Mouse (Mus musculus) adrenal gland, postnatal 14 days (tissue): ENCODE measurements at regions not wholly inside any gene's neighbourhood (a gene's known extent, or its start where the extent isn't known, plus 50 kb on each side); places are given as distances from the start of the nearest gene placed in this dataset.

Experiments used
- DNase-seq: peaks from one replicate; pipeline ENCODE4 v3.0.0; 2021; ENCODE audit warnings: mixed read lengths

DNA sequence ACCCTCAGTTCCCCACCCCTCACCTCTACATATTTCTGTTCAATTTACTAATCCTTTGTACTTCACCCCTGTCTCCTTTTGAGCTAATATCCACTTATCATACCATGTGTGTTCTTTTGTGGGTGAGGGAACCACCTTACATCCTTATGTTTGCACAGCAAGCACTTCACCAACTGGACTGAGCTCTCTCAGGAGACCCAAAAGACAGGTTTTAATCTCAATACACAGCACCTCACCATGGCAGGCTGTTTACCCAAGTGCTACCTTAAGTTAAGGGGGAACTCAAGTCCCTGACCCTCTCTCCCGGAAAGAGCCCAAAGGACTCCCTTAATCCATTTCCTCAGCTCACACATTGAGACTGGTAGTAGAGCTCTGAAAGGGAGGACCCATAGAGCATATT lies 62.3 kb upstream of the Agr3 start:
- no peak for DNase-seq

- no peak for DNase-seq
Observed at GRCm38 (mm10) chr12:35853159-35853558, 72.3 kb upstream of the Agr3 start.

- no peak for DNase-seq
Observed at GRCm38 (mm10) chr12:35846905-35847610, 78.4 kb upstream of the Agr3 start.

- DNase-seq: no peak
Observed at GRCm38 (mm10) chr12:35836946-35837345, 88.5 kb upstream of the Agr3 start.

- DNase-seq: no peak
Observed at GRCm38 (mm10) chr12:35833285-35833684, 92.1 kb upstream of the Agr3 start.

DNA sequence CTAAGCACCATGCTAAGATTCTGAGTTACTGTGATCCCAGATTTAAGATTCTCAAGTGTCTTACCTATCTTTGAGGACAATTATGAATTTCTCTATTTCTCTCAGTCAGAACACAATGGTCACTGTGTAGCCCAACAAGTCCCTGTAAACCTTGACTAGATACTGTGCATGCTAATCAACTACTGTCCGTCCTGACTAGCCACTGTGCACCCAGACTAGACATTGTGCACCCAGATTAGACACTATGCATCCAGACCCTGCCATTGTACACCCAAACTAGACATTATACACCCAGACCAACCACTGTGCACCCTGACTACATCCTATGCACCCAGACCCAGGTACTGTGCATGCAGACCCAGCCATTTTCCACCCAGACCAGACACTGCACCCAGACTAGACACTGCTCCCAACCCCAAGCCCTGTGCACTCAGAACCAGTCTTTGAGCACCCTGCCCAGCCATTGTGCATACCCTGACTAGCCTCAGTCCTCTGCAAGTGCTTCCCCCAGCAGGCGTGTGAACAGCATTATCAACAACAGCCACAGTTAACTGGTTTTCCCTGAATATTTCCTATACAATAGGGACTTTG lies 93.4 kb upstream of the Agr3 start:
- DNase-seq: no peak

- peak; percentile 21 for DNase-seq
Observed at GRCm38 (mm10) chr12:35831268-35831667, 94.2 kb upstream of the Agr3 start.

DNA sequence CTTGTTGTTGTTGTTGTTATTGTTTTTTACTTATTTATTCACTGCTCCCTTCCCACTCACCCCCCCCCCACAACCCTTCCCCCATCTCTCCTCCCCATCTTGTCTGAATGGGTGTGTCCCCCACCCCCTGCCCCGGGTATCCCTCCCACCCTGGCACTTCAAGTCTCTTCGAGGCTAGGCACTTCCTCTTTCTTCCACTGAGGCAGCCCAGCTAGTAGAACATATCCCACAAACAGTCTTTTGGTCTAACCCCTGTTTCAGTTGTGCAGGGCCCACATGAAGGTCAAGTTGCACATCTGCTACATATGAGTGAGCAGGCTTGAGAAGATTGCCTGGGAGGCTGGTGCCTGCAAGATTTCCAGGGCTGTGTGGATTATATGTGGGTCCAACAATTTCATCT lies 97.6 kb upstream of the Agr3 start:
- DNase-seq: no peak

GRCm38 (mm10) chr12:35826990-35827389 lies 98.4 kb upstream of the Agr3 start:
- DNase-seq: no peak

GRCm38 (mm10) chr12:35824587-35824987 lies 100.8 kb upstream of the Agr3 start:
- peak; percentile 6 for DNase-seq

- DNase-seq: no peak
Observed at GRCm38 (mm10) chr12:35799261-35799660, 126.2 kb upstream of the Agr3 start.

DNA sequence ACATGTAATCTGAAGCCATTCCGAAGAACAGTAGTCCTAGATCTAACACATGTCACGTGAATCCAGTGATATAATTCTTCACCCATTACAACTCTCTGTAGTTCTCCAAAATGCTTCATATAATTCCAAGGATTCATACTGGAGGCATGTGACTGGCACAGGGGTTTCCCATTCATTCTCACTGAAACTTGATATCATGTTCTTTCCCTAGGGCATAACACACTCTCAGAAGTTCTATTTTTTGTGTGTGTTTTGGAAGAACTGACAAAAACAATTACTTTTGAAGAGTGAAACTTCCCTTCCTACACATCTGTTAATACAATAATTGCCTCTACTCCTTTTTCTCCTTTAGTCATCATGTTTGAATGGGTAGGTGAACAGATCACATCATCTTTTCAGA lies 150.0 kb upstream of the Agr3 start:
- no peak for DNase-seq

GRCm38 (mm10) chr12:35770387-35771024 lies 154.9 kb upstream of the Agr3 start:
- DNase-seq: no peak

DNA sequence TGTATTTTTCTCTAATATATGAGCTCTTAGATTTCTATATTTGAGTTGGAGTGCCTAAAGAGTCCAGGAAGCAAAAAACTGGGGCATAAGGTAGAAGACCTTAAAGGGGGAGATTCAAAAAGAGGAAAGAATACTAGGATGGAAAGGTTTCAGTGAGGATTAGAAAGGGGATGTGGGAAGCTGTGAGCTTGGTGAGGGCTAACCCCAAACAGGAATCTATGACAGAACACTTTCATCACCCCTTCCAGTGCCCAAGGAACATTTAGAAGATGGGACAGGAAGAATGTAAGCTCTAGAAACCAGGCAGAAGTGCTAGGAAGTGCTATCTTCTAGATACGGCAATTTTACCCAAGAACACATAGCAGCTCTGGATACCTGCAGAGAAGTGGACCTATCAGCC lies 166.5 kb upstream of the Agr3 start:
- no peak for DNase-seq

DNA sequence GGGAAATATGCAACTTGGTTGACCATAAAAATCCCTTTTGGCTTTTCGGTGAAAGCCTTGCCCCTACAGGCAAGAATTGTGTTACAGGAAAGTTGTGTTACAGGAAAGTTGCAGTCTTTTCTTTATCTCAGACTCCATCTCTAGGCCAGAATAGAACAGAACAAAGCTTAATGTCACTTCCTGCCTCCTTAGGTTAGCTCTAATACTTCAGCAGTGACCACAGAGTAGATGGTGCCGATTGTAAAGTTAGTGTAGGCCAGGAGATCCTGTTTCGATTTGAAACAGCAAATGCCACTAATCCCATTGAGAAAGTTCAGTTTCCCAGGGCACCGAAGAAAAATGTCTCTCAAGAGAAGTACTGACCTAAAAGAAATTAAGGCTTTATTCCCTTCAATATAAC lies 170.3 kb upstream of the Agr3 start:
- no peak for DNase-seq

DNA sequence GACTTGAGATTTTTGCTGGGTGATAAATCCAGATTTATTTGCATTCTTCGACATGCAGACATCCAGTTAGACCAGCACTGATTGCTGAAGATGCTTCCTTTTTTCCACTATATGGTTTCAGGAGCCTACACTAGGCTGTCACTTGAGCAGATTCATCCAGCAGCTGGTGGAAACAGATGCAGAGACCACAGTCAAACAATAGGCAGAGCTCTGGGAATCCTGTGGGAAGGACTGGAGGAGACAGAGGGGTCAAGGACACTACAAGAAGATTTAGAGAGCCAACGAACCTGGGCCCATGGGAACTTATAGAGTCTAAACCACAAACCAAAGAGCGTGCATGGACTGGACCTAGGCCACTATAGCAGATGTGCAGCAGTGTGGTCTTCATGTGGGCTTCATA lies 177.4 kb upstream of the Agr3 start:
- DNase-seq: no peak

DNA sequence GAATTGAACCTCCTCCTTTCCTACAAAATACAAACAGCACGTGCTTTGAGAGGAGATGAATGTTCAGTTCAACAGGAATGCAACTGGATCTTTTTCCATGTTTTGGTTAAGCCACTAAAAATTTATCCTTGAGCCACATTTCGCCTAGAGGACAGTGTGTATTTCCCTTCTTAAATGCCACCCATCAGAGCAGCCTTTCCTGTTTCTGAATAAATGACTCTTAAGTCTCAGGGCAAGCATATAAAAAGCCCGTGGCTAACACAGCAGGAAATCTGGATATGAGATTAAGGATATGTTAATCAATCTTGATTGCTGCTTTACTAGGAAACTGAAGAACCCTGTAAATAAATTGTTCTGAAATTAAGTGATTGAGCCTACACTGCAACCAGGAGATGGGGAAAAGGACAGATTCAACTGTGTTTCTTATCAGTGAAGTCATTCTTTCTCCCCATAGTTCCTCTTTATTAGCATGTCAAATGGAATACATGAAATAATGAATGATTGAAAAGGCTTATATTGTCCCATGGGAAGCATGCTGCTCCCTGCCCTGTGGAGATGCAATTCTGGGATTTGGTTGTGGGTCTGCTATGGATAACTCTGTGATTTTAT lies 178.6 kb upstream of the Agr3 start:
- DNase-seq: no peak

DNA sequence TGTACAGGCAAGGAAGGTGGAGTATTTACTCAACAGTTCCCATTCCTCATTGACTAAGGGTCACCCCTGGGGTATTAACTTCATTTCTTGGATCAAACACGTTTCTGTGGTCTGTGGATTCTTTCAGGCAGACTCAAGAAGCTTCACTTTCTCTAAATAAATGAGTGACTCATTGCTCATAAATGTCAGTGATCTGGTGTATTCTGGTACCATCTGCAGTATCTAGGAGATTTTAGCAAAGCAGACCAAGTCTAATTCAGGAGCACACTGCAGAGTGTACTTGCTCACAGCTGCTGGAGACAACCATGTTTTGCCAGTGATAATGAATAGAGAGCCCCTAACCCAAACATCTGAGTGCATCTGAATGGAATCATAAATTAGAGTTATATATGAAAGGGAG lies 182.7 kb upstream of the Agr3 start:
- no peak for DNase-seq

DNA sequence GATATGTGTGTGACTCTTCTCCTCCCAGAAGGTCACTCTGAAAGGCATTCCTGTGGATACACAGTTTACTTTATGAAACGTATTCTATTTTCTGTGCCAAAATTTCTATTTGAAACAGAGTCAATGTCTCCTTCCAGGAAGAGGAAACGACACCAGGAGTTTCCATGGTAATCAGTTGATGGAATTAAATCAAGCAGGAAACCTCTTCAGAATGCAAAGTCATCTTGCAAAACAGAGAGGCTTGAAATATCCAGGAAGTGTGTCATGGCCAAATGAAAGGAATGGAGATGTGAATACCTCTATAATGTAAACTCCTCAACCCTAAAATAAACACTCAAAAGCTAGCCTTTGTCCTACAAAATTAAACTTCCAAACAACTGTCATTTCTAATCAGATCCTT lies 189.0 kb upstream of the Agr3 start:
- DNase-seq: no peak

- DNase-seq: no peak
Observed at GRCm38 (mm10) chr12:35735002-35735401, 190.4 kb upstream of the Agr3 start.

GRCm38 (mm10) chr12:35734371-35734770 lies 191.0 kb upstream of the Agr3 start:
- DNase-seq: no peak

GRCm38 (mm10) chr12:35733580-35733979 lies 191.8 kb upstream of the Agr3 start:
- DNase-seq: no peak

GRCm38 (mm10) chr12:35725910-35726309 lies 191.1 kb upstream of the Ahr start:
- no peak for DNase-seq

DNA sequence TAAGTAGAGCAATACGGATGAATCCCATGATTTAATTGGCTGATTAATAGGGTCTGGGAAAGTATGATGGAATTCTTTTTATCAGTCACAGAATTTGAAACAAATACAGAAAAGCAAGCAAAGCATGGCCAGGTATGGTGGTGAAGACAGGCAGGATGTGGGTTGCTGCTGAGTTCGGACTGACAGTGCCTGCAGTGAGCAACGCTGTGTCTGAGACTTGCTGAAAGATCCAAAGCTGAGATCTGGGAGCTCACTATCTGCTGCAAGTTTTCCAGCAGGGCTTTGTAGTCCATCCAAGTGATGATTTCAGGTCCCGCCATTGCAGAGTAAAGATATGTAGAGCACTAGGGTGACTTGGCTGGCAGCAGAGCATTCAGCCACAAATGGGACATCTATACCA lies 189.3 kb upstream of the Ahr start:
- no peak for DNase-seq
